In genomic region chr9:7914925-7915324, GRCm38 (mm10) we compare ENCODE assay signal across 8 mouse cellular contexts. TPM values are rescaled to one million over a fixed set of nuclear protein-coding genes. Genes with fewer than 3 reads are reported as not detected.
DNase-seq lines count a peak whose midpoint lies in the region; ATAC-seq lines count a peak whose summit lies in the region.

No protein-coding gene starts in this region.

- H3K36me3 ChIP-seq in kidney, embryonic 14.5 days (ENCODE audit: control insufficient read depth, insufficient read depth, low read length) = no peaks in the 10 kb centered on the region
- no peaks in the 10 kb centered on the region for H3K36me3 ChIP-seq in embryonic facial prominence, embryonic 12.5 days
- H3K36me3 ChIP-seq in hindbrain, embryonic 16.5 days (ENCODE audit: control insufficient read depth, insufficient read depth, low read length) = no peaks in the 10 kb centered on the region
- no peaks in the 10 kb centered on the region for H3K36me3 ChIP-seq in midbrain, embryonic 14.5 days (ENCODE audit: control insufficient read depth, insufficient read depth, low read length)

- H3K4me3 ChIP-seq in kidney, embryonic 14.5 days (ENCODE audit: low read length) = no peak overlapping the region
- no peak overlapping the region for H3K4me3 ChIP-seq in embryonic facial prominence, embryonic 12.5 days
- H3K4me3 ChIP-seq in hindbrain, embryonic 16.5 days (ENCODE audit: low read length) = no peak overlapping the region; the same call in 1 of the 2 replicates
- H3K4me3 ChIP-seq in midbrain, embryonic 14.5 days (replicated peaks; ENCODE audit: low read depth, low read length) = peak overlapping the region; percentile 20; the same call in 1 of the 2 replicates

- H3K27me3 ChIP-seq in kidney, embryonic 14.5 days (ENCODE audit: control insufficient read depth, insufficient read depth, low read length) = no peaks in the 10 kb centered on the region
- no peaks in the 10 kb centered on the region for H3K27me3 ChIP-seq in embryonic facial prominence, embryonic 12.5 days
- no peaks in the 10 kb centered on the region for H3K27me3 ChIP-seq in hindbrain, embryonic 16.5 days (replicated peaks; ENCODE audit: control insufficient read depth, insufficient read depth, low read length)
- H3K27me3 ChIP-seq in midbrain, embryonic 14.5 days (ENCODE audit: control insufficient read depth, insufficient read depth, low read length) = no peaks in the 10 kb centered on the region

- no peak overlapping the region for H3K9ac ChIP-seq in kidney, embryonic 14.5 days (ENCODE audit: low read depth, low read length)
- H3K9ac ChIP-seq in embryonic facial prominence, embryonic 12.5 days = no peak overlapping the region
- H3K9ac ChIP-seq in hindbrain, embryonic 16.5 days (ENCODE audit: low read depth, low read length) = peak overlapping the region; percentile 46; the same call in 1 of the 2 replicates
- no peak overlapping the region; the same call in 1 of the 2 replicates for H3K9ac ChIP-seq in midbrain, embryonic 14.5 days (replicated peaks; ENCODE audit: low read length)

- WGBS in kidney, embryonic 14.5 days = 65% methylated on average over 8 of the region's 8 CpGs
- 52% methylated on average over 8 of the region's 8 CpGs for WGBS in embryonic facial prominence, embryonic 12.5 days
- WGBS in hindbrain, embryonic 16.5 days = 61% methylated on average over 8 of the region's 8 CpGs
- WGBS in midbrain, embryonic 14.5 days = 56% methylated on average over 8 of the region's 8 CpGs

- H3K9me3 ChIP-seq in kidney, embryonic 14.5 days (ENCODE audit: control insufficient read depth, low read length) = no peaks in the 10 kb centered on the region
- H3K9me3 ChIP-seq in embryonic facial prominence, embryonic 12.5 days = no peaks in the 10 kb centered on the region
- H3K9me3 ChIP-seq in hindbrain, embryonic 16.5 days (ENCODE audit: control insufficient read depth, low read length) = no peaks in the 10 kb centered on the region
- H3K9me3 ChIP-seq in midbrain, embryonic 14.5 days (ENCODE audit: control insufficient read depth, low read length) = no peaks in the 10 kb centered on the region

- H3K4me2 ChIP-seq in kidney, embryonic 14.5 days (replicated peaks; ENCODE audit: low read depth, low read length) = 0 out of 2 replicates have a peak overlapping the region, but pooled peaks have one; percentile 36
- peak overlapping the region; percentile 41 for H3K4me2 ChIP-seq in embryonic facial prominence, embryonic 12.5 days (replicated peaks)
- H3K4me2 ChIP-seq in hindbrain, embryonic 16.5 days (ENCODE audit: low read length) = peak overlapping the region; percentile 65
- peak overlapping the region; percentile 46 for H3K4me2 ChIP-seq in midbrain, embryonic 14.5 days (ENCODE audit: low read length)

- no peak for ATAC-seq in kidney, embryonic 14.5 days (ENCODE audit: low FRiP score, low TSS enrichment)
- ATAC-seq in embryonic facial prominence, embryonic 12.5 days (ENCODE audit: insufficient number of reproducible peaks, insufficient read depth, low FRiP score, low TSS enrichment) = no peak
- peak; percentile 51 for ATAC-seq in hindbrain, embryonic 16.5 days
- ATAC-seq in midbrain, embryonic 14.5 days (ENCODE audit: low FRiP score, low TSS enrichment) = peak; percentile 12; the same call in 1 of the 2 replicates

- H3K27ac ChIP-seq in kidney, embryonic 14.5 days (ENCODE audit: low read depth, low read length) = no peak overlapping the region
- H3K27ac ChIP-seq in embryonic facial prominence, embryonic 12.5 days = no peak overlapping the region
- H3K27ac ChIP-seq in hindbrain, embryonic 16.5 days (ENCODE audit: low read depth, low read length) = no peak overlapping the region
- H3K27ac ChIP-seq in midbrain, embryonic 14.5 days (replicated peaks; ENCODE audit: low read depth, low read length) = no peak overlapping the region

- no peaks in the 10 kb centered on the region for H3K4me1 ChIP-seq in kidney, embryonic 14.5 days (ENCODE audit: control insufficient read depth, insufficient read depth, low read length)
- no peaks in the 10 kb centered on the region; the same call in 1 of the 2 replicates for H3K4me1 ChIP-seq in embryonic facial prominence, embryonic 12.5 days
- H3K4me1 ChIP-seq in hindbrain, embryonic 16.5 days (ENCODE audit: control insufficient read depth, insufficient read depth, low read depth, low read length) = no peaks in the 10 kb centered on the region
- H3K4me1 ChIP-seq in midbrain, embryonic 14.5 days (ENCODE audit: control insufficient read depth, insufficient read depth, low read length) = no peaks in the 10 kb centered on the region

- no peak for DNase-seq in kidney, postnatal 4 days
- no peak for DNase-seq in midbrain, embryonic 14.5 days
- DNase-seq in layer of hippocampus, postnatal 10 days (ENCODE audit: low spot score in 2 of 2) = no peak
- no peak for DNase-seq in cerebellum, postnatal 25 days
- DNase-seq in embryo, embryonic 11 days = no peak

RNA-seq across cellular contexts. Expression of gene Birc3, which starts 41.9 kb away (rescaled TPM):
- 3.7 and 6.5 TPM in 2 replicates for polyA plus RNA-seq in kidney, embryonic 14.5 days (2014; fragmentation: Nextera tagmentation; extraction: Ambion mirVana)
- 8.7 and 8.8 TPM in 2 replicates for polyA plus RNA-seq in embryonic facial prominence, embryonic 12.5 days (2016; fragmentation: Nextera tagmentation; extraction: Ambion mirVana)
- 1.8 and 2.9 TPM in 2 replicates for polyA plus RNA-seq in hindbrain, embryonic 16.5 days (2015; fragmentation: Nextera tagmentation; extraction: Ambion mirVana)
- polyA plus RNA-seq in midbrain, embryonic 14.5 days (2014; fragmentation: Nextera tagmentation; extraction: Ambion mirVana) = 0.51 and 2.0 TPM in 2 replicates
- total RNA-seq in layer of hippocampus, postnatal 10 days (2021) = 1 to 10 TPM; 1.3 to 3.0 TPM

Comparison
In these comparisons a context has a peak if more than half of its experiments do, and no peak if none do; other contexts are left out.
1. ATAC-seq: peak in hindbrain, embryonic 16.5 days (single experiment) and midbrain, embryonic 14.5 days (single experiment); none in kidney, embryonic 14.5 days (single experiment) and embryonic facial prominence, embryonic 12.5 days (single experiment).
2. Peak in every context shown above with its lines, with median percentiles within 50 percentile points of each other: H3K4me2 ChIP-seq.